Mouse (Mus musculus): ENCODE measurements around the gene Runx3. TPM values are rescaled to one million over a fixed set of nuclear protein-coding genes. Genes with fewer than 3 reads are reported as not detected.

Gene Runx3
- polyA plus RNA-seq, 2 experiments, result 6.3 to 11.1 TPM

- Histone ChIP-seq H3K9me3 (ENCODE audit: control insufficient read depth, low read length) (no peaks in the 10 kb centered on the region), H3K4me3 (replicated peaks; ENCODE audit: low read length) (no peak overlapping the region), H3K4me1 (ENCODE audit: control insufficient read depth, insufficient read depth, low read length) (peaks cover 45% of the 10 kb centered on the region), H3K27ac (replicated peaks; ENCODE audit: low read depth, low read length) (no peak overlapping the region), H3K36me3 (ENCODE audit: control insufficient read depth, insufficient read depth, low read length) (0 out of 2 replicates have a peak, but pooled peaks cover 4% of the 10 kb centered on the region), H3K9ac (ENCODE audit: low read depth, low read length, severe bottlenecking) (no peak overlapping the region), H3K4me2 (replicated peaks; ENCODE audit: low read depth, low read length, severe bottlenecking) (no peak overlapping the region), H3K27me3 (ENCODE audit: control insufficient read depth, insufficient read depth, low read length) (peaks cover 32% of the 10 kb centered on the region)
- DNase-seq (ENCODE audit: low spot score), result no peak
- no peak for TF ChIP-seq POLR2A (IDR thresholded peaks at IDR 0.05; ENCODE audit: borderline replicate concordance, extremely low read depth, insufficient read depth, insufficient read length)
- 78% methylated on average over 10 of the region's 10 CpGs for WGBS
- no peak for ATAC-seq (ENCODE audit: low FRiP score, low read depth)
Measured at GRCm38 (mm10) chr4:135169096-135169495, 48.6 kb downstream of the Runx3 start.

- no peak for DNase-seq (ENCODE audit: low spot score)
- no peak overlapping the region for H3K4me3 ChIP-seq (replicated peaks; ENCODE audit: low read length)
- H3K27ac ChIP-seq (replicated peaks; ENCODE audit: low read depth, low read length), result no peak overlapping the region
- H3K9ac ChIP-seq (ENCODE audit: low read depth, low read length, severe bottlenecking), result no peak overlapping the region
- WGBS, result 69% methylated on average over 4 of the region's 4 CpGs
- H3K4me2 ChIP-seq (replicated peaks; ENCODE audit: low read depth, low read length, severe bottlenecking), result no peak overlapping the region
- ATAC-seq (ENCODE audit: low FRiP score, low read depth), result no peak
- no peak for TF ChIP-seq POLR2A (IDR thresholded peaks at IDR 0.05; ENCODE audit: borderline replicate concordance, extremely low read depth, insufficient read depth, insufficient read length)
- H3K9me3 ChIP-seq (ENCODE audit: control insufficient read depth, low read length), result no peaks in the 10 kb centered on the region
- H3K36me3 ChIP-seq (ENCODE audit: control insufficient read depth, insufficient read depth, low read length), result 0 out of 2 replicates have a peak, but pooled peaks cover 4% of the 10 kb centered on the region
- H3K27me3 ChIP-seq (ENCODE audit: control insufficient read depth, insufficient read depth, low read length), result peaks cover 31% of the 10 kb centered on the region
- H3K4me1 ChIP-seq (ENCODE audit: control insufficient read depth, insufficient read depth, low read length), result peaks cover 45% of the 10 kb centered on the region
Measured at GRCm38 (mm10) chr4:135169501-135169900, 49.0 kb downstream of the Runx3 start.

GRCm38 (mm10) chr4:135171304-135171875 lies 50.9 kb downstream of the Runx3 start:
- peaks cover 41% of the 10 kb centered on the region for H3K4me1 ChIP-seq (ENCODE audit: control insufficient read depth, insufficient read depth, low read length)
- ATAC-seq (ENCODE audit: low FRiP score, low read depth), result no peak
- no peak for DNase-seq (ENCODE audit: low spot score)
- H3K27ac ChIP-seq (replicated peaks; ENCODE audit: low read depth, low read length), result no peak overlapping the region
- H3K4me3 ChIP-seq (replicated peaks; ENCODE audit: low read length), result no peak overlapping the region
- no peak overlapping the region for H3K4me2 ChIP-seq (replicated peaks; ENCODE audit: low read depth, low read length, severe bottlenecking)
- H3K36me3 ChIP-seq (ENCODE audit: control insufficient read depth, insufficient read depth, low read length), result 0 out of 2 replicates have a peak, but pooled peaks cover 4% of the 10 kb centered on the region
- no peak overlapping the region for H3K9ac ChIP-seq (ENCODE audit: low read depth, low read length, severe bottlenecking)
- TF ChIP-seq POLR2A (IDR thresholded peaks at IDR 0.05; ENCODE audit: borderline replicate concordance, extremely low read depth, insufficient read depth, insufficient read length), result no peak
- WGBS, result 40% methylated on average over 12 of the region's 12 CpGs
- peaks cover 38% of the 10 kb centered on the region for H3K27me3 ChIP-seq (ENCODE audit: control insufficient read depth, insufficient read depth, low read length)
- H3K9me3 ChIP-seq (ENCODE audit: control insufficient read depth, low read length), result no peaks in the 10 kb centered on the region

- Histone ChIP-seq H3K27me3 (ENCODE audit: control insufficient read depth, insufficient read depth, low read length) (peaks cover 30% of the 10 kb centered on the region), H3K36me3 (ENCODE audit: control insufficient read depth, insufficient read depth, low read length) (0 out of 2 replicates have a peak, but pooled peaks cover 4% of the 10 kb centered on the region), H3K9me3 (ENCODE audit: control insufficient read depth, low read length) (no peaks in the 10 kb centered on the region), H3K9ac (ENCODE audit: low read depth, low read length, severe bottlenecking) (peak overlapping the region; percentile 16; the same call in 1 of the 2 replicates), H3K27ac (replicated peaks; ENCODE audit: low read depth, low read length) (no peak overlapping the region), H3K4me1 (ENCODE audit: control insufficient read depth, insufficient read depth, low read length) (peaks cover 34% of the 10 kb centered on the region), H3K4me2 (replicated peaks; ENCODE audit: low read depth, low read length, severe bottlenecking) (peak overlapping the region; percentile 35; the same call in 1 of the 2 replicates), H3K4me3 (replicated peaks; ENCODE audit: low read length) (peak overlapping the region; percentile 16; the same call in 1 of the 2 replicates)
- 13% methylated on average over 38 of the region's 38 CpGs for WGBS
- DNase-seq (ENCODE audit: low spot score) (no peak), ATAC-seq (ENCODE audit: low FRiP score, low read depth) (no peak)
- no peak for TF ChIP-seq POLR2A (IDR thresholded peaks at IDR 0.05; ENCODE audit: borderline replicate concordance, extremely low read depth, insufficient read depth, insufficient read length)
Measured at GRCm38 (mm10) chr4:135175406-135176120, 55.1 kb downstream of the Runx3 start.

GRCm38 (mm10) chr4:135177568-135177967 lies 57.1 kb downstream of the Runx3 start:
- Histone ChIP-seq H3K4me3 (replicated peaks; ENCODE audit: low read length) (no peak overlapping the region), H3K27ac (replicated peaks; ENCODE audit: low read depth, low read length) (no peak overlapping the region), H3K4me2 (replicated peaks; ENCODE audit: low read depth, low read length, severe bottlenecking) (no peak overlapping the region), H3K36me3 (ENCODE audit: control insufficient read depth, insufficient read depth, low read length) (0 out of 2 replicates have a peak, but pooled peaks cover 4% of the 10 kb centered on the region), H3K4me1 (ENCODE audit: control insufficient read depth, insufficient read depth, low read length) (peaks cover 34% of the 10 kb centered on the region), H3K27me3 (ENCODE audit: control insufficient read depth, insufficient read depth, low read length) (peaks cover 30% of the 10 kb centered on the region), H3K9me3 (ENCODE audit: control insufficient read depth, low read length) (no peaks in the 10 kb centered on the region), H3K9ac (ENCODE audit: low read depth, low read length, severe bottlenecking) (no peak overlapping the region)
- DNase-seq (ENCODE audit: low spot score) (no peak), ATAC-seq (ENCODE audit: low FRiP score, low read depth) (no peak)
- TF ChIP-seq POLR2A (IDR thresholded peaks at IDR 0.05; ENCODE audit: borderline replicate concordance, extremely low read depth, insufficient read depth, insufficient read length), result no peak

Data from limb, embryonic 14.5 days (tissue).